Mouse (Mus musculus) lung, postnatal 0 days (tissue): ENCODE measurements at regions not wholly inside any gene's neighbourhood (a gene's known extent, or its start where the extent isn't known, plus 50 kb on each side); places are given as distances from the start of the nearest gene placed in this dataset.

ENCODE experiments used
- ATAC-seq: fragments of 200-750 bp; cut with Nextera tagmentation; 2 replicates; pipeline ENCODE4 v1.8.0; 2017; ENCODE audit warnings: moderate library complexity
- DNase-seq: peaks from one replicate; pipeline ENCODE4 v3.0.0-alpha.2; 2016; ENCODE audit warnings: low spot score
- H3K27ac ChIP-seq: fragments of 300-500 bp; sonication (generic); 2 replicates; pipeline ENCODE4 v1.5.1; 2014; ENCODE audit warnings: antibody characterized with exemption, mild to moderate bottlenecking, low read length, mixed read lengths
- H3K27me3 ChIP-seq: fragments of 300-500 bp; sonication (generic); replicated peaks from 2 replicates; pipeline ENCODE4 v1.6.1; 2014; ENCODE audit warnings: low read length, mixed read lengths; ENCODE audit not compliant: insufficient read depth
- H3K36me3 ChIP-seq: fragments of 300-500 bp; sonication (generic); 2 replicates; pipeline ENCODE4 v1.6.1; 2014; ENCODE audit warnings: low read length, mixed read lengths; ENCODE audit not compliant: insufficient read depth
- H3K4me1 ChIP-seq: fragments of 300-500 bp; sonication (generic); 2 replicates; pipeline ENCODE4 v1.6.1; 2014; ENCODE audit warnings: antibody characterized with exemption, low read depth, low read length, mixed read lengths; ENCODE audit not compliant: insufficient read depth
- H3K4me2 ChIP-seq: fragments of 300-500 bp; sonication (generic); replicated peaks from 2 replicates; pipeline ENCODE4 v1.6.1; 2014; ENCODE audit warnings: low read depth, mild to moderate bottlenecking, low read length, moderate library complexity, mixed read lengths
- H3K4me3 ChIP-seq: fragments of 300-500 bp; sonication (generic); 2 replicates; pipeline ENCODE4 v1.5.1; 2014; ENCODE audit warnings: low read depth, low read length
- H3K9ac ChIP-seq: fragments of 300-500 bp; sonication (generic); replicated peaks from 2 replicates; pipeline ENCODE4 v1.6.1; 2014; ENCODE audit warnings: low read depth, mild to moderate bottlenecking
- H3K9me3 ChIP-seq: fragments of 300-500 bp; sonication (generic); 2 replicates; pipeline ENCODE4 v1.6.1; 2016; ENCODE audit warnings: low read length, mixed read lengths
- CTCF ChIP-seq: IDR thresholded peaks from 2 replicates; pipeline ENCODE4 v1.5.1; 2016; ENCODE audit warnings: antibody characterized with exemption, mild to moderate bottlenecking
- EP300 ChIP-seq: IDR thresholded peaks from 2 replicates; pipeline ENCODE4 v1.6.1; 2016; ENCODE audit warnings: antibody characterized with exemption, mild to moderate bottlenecking, control low read depth
- WGBS: fragments of 180-500 bp; shearing (Covaris S2); extraction: QIAGEN DNeasy Blood & Tissue Kit; methylation state at CpG from one replicate; pipeline ENCODE4 v1.1.7; 2014; 5-methylcytosine and 5-hydroxymethylcytosine counted together

DNA sequence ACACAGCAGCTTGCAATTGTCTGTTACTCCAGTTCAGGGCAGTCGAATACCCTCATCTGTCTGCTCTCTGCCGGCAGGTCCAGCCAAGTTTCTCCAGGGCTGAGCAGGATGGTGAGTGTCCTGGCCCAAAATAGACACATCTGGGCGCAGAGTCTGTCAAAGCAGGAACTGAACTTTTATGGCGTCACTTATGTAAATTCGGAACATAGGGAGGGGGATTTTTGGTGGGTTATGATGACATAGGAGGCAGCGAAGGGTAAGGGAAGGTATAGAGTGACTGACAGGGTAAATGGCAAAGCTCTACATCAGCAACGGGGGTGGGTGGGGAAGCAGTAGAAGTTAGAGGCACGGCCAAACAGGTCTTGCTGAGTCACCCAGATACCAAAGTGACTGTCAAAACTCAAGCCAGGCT, 313.3 kb upstream of the Adgrl3 start:
- no peaks in the 10 kb centered on the region for H3K36me3 ChIP-seq
- H3K4me2 ChIP-seq, result no peak overlapping the region
- no peaks in the 10 kb centered on the region for H3K4me1 ChIP-seq
- H3K4me3 ChIP-seq, result no peak overlapping the region
- no peaks in the 10 kb centered on the region for H3K27me3 ChIP-seq
- DNase-seq (no peak), ATAC-seq (no peak)
- TF ChIP-seq CTCF (no peak), EP300 (no peak)
- H3K27ac ChIP-seq, result no peak overlapping the region
- no peak overlapping the region for H3K9ac ChIP-seq
- WGBS, result 60% methylated on average over 8 of the region's 8 CpGs
- no peaks in the 10 kb centered on the region for H3K9me3 ChIP-seq
